Mouse (Mus musculus): ENCODE data around the gene Trio. TPM values are rescaled to one million over a fixed set of nuclear protein-coding genes. Genes with fewer than 3 reads are reported as not detected.

Gene Trio
- polyA plus RNA-seq, 1 experiment from 2014 or later: 45.4 TPM

DNA sequence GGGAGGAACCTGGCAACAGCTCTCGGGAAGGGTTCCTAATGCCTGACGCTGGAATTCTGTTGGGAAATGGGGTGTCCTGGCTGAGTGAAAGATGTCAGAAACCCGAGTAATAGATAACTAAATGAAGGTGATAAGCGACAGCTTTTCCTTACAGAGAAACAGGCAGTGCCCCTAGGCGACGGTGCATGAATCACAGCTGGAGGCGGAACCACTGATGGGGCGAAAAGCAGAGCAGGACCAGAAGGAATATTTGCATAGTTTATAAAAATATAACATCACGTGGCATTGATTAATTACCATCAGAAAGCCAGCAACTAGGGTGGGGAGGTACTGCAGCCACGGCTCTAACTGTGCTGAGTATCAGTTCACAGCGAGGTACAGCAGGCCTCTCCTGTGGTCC lies 233.2 kb downstream of the Trio start:
- Histone ChIP-seq H3K4me1 (ENCODE audit: control insufficient read depth, insufficient read depth, low read length) (peaks cover 18% of the 10 kb centered on the region), H3K9me3 (replicated peaks; ENCODE audit: control insufficient read depth, low read length) (no peaks in the 10 kb centered on the region), H3K36me3 (replicated peaks; ENCODE audit: control insufficient read depth, insufficient read depth, low read depth, low read length) (no peaks in the 10 kb centered on the region), H3K4me3 (ENCODE audit: low read depth, low read length) (no peak overlapping the region), H3K9ac (replicated peaks; ENCODE audit: low read length) (no peak overlapping the region), H3K27me3 (ENCODE audit: control insufficient read depth, insufficient read depth, low read length) (no peaks in the 10 kb centered on the region), H3K27ac (replicated peaks; ENCODE audit: low read depth, low read length) (0 out of 2 replicates have a peak overlapping the region, but pooled peaks have one; percentile 17), H3K4me2 (ENCODE audit: low read depth, low read length) (no peak overlapping the region)
- ATAC-seq (replicated peaks; ENCODE audit: insufficient number of reproducible peaks, low FRiP score, low TSS enrichment, low read depth): no peak
- 54% methylated on average over 11 of the region's 11 CpGs for WGBS
- no peak for DNase-seq (ENCODE audit: low spot score)

DNA sequence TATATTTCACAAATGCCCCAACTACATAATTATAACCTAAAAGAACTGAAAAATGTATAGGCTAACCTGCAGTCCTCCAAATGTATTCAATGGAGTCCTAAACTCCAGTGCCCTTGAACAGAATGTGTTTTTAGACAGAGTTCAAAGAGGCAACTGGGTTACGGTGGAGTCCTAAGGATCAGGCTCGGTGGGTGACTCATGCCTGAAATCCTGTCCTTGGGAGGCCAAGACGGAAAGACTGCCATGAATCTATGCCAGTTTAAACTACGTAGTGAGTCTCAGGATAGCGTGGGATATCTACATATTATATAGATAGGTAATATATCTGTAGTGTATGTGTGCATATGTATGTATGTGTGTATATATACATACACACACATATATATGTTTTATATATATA lies 234.5 kb downstream of the Trio start:
- H3K9ac ChIP-seq (replicated peaks; ENCODE audit: low read length): no peak overlapping the region
- no peak for ATAC-seq (replicated peaks; ENCODE audit: insufficient number of reproducible peaks, low FRiP score, low TSS enrichment, low read depth)
- no peak overlapping the region for H3K4me3 ChIP-seq (ENCODE audit: low read depth, low read length)
- H3K36me3 ChIP-seq (replicated peaks; ENCODE audit: control insufficient read depth, insufficient read depth, low read depth, low read length): no peaks in the 10 kb centered on the region
- WGBS: 90% methylated on average over 5 of the region's 5 CpGs
- no peaks in the 10 kb centered on the region for H3K9me3 ChIP-seq (replicated peaks; ENCODE audit: control insufficient read depth, low read length)
- no peak overlapping the region for H3K4me2 ChIP-seq (ENCODE audit: low read depth, low read length)
- no peaks in the 10 kb centered on the region for H3K27me3 ChIP-seq (ENCODE audit: control insufficient read depth, insufficient read depth, low read length)
- no peak overlapping the region for H3K27ac ChIP-seq (replicated peaks; ENCODE audit: low read depth, low read length)
- no peak for DNase-seq (ENCODE audit: low spot score)
- H3K4me1 ChIP-seq (ENCODE audit: control insufficient read depth, insufficient read depth, low read length): peaks cover 18% of the 10 kb centered on the region

DNA sequence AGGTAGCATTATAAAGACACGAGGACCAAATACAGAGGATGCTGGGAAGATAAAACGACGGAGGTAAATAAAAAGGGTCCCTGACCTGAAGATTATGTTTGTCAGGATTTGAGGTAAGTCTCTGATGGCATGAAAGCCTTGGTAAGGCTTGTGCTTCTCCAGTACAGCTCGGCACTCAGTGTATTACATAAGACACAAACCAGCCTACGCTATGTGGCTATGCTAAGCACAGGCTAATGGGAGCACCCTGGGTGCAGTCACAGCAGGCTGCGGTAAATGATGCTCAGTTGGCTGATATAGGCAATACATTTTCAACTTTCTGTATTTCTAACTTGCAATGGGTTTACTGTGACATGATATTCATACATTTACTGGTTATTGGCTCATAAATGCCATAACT lies 234.9 kb downstream of the Trio start:
- WGBS: 89% methylated on average over 6 of the region's 6 CpGs
- Histone ChIP-seq H3K9ac (replicated peaks; ENCODE audit: low read length) (no peak overlapping the region), H3K36me3 (replicated peaks; ENCODE audit: control insufficient read depth, insufficient read depth, low read depth, low read length) (no peaks in the 10 kb centered on the region), H3K27ac (replicated peaks; ENCODE audit: low read depth, low read length) (no peak overlapping the region), H3K4me1 (ENCODE audit: control insufficient read depth, insufficient read depth, low read length) (peaks cover 18% of the 10 kb centered on the region), H3K4me2 (ENCODE audit: low read depth, low read length) (no peak overlapping the region), H3K27me3 (ENCODE audit: control insufficient read depth, insufficient read depth, low read length) (no peaks in the 10 kb centered on the region), H3K9me3 (replicated peaks; ENCODE audit: control insufficient read depth, low read length) (no peaks in the 10 kb centered on the region), H3K4me3 (ENCODE audit: low read depth, low read length) (no peak overlapping the region)
- ATAC-seq (replicated peaks; ENCODE audit: insufficient number of reproducible peaks, low FRiP score, low TSS enrichment, low read depth) (no peak), DNase-seq (ENCODE audit: low spot score) (no peak)

DNA sequence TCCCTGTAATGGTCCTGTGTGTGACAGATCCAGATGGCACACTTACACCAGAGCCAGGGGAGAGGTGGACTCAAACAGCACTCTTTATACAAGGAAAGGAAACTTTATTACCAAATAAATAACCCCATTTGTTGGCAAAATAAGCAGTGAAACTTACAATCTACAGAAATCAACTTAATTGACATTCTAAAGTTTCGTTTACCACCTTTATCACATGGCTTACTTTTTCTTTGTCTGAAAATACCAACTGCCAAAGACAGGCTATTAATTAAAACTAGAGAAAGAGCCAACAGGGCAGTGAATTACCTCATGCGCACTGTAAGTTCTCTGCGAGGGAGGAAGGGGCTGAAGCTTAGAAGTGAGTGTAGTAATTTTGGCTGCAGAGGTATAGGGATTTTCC lies 236.3 kb downstream of the Trio start:
- no peak for ATAC-seq (replicated peaks; ENCODE audit: insufficient number of reproducible peaks, low FRiP score, low TSS enrichment, low read depth)
- H3K4me3 ChIP-seq (ENCODE audit: low read depth, low read length): no peak overlapping the region
- no peak overlapping the region for H3K4me2 ChIP-seq (ENCODE audit: low read depth, low read length)
- no peaks in the 10 kb centered on the region for H3K9me3 ChIP-seq (replicated peaks; ENCODE audit: control insufficient read depth, low read length)
- peak overlapping the region; percentile 10; the same call in 1 of the 2 replicates for H3K9ac ChIP-seq (replicated peaks; ENCODE audit: low read length)
- no peak for DNase-seq (ENCODE audit: low spot score)
- H3K27ac ChIP-seq (replicated peaks; ENCODE audit: low read depth, low read length): no peak overlapping the region
- WGBS: 50% methylated on average over 3 of the region's 3 CpGs
- no peaks in the 10 kb centered on the region for H3K36me3 ChIP-seq (replicated peaks; ENCODE audit: control insufficient read depth, insufficient read depth, low read depth, low read length)
- H3K4me1 ChIP-seq (ENCODE audit: control insufficient read depth, insufficient read depth, low read length): peaks cover 22% of the 10 kb centered on the region
- H3K27me3 ChIP-seq (ENCODE audit: control insufficient read depth, insufficient read depth, low read length): no peaks in the 10 kb centered on the region

DNA sequence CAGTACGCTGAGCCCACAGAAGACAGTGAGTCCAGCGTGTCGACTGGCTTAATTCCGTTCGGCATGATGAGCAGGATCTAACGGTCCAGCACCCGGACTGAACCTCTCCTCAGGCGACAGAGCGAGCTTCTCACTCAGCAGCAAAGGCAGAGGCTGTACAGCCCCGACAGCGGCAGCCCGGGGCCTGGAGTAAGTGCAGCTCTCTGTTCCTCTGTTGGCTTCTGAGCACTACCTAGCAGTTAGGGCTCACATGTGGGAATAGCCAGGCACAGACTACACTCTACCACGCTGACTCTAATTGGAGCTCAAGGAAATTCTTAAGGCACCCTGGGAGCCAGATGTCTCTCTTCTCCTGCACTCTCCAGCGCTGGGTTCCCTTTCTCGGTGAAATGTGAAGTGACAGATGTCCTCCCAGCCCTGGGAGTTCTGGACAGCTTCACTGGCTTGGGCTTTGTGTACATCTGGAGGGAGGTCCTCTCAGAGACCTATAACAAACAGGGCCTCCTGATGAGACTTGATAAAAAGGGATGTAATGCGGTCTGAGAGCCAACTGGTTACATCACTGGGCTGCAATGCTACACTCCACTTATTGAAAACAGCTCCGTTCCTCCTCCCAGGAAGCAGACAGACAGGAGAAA lies 237.4 kb downstream of the Trio start:
- H3K27me3 ChIP-seq (ENCODE audit: control insufficient read depth, insufficient read depth, low read length): no peaks in the 10 kb centered on the region
- no peaks in the 10 kb centered on the region for H3K36me3 ChIP-seq (replicated peaks; ENCODE audit: control insufficient read depth, insufficient read depth, low read depth, low read length)
- WGBS: 20% methylated on average over 17 of the region's 17 CpGs
- H3K4me2 ChIP-seq (ENCODE audit: low read depth, low read length): peak overlapping the region; percentile 56; the same call in 1 of the 2 replicates
- peak overlapping the region; percentile 31 for H3K4me3 ChIP-seq (ENCODE audit: low read depth, low read length)
- peak; percentile 83 for ATAC-seq (replicated peaks; ENCODE audit: insufficient number of reproducible peaks, low FRiP score, low TSS enrichment, low read depth)
- no peaks in the 10 kb centered on the region for H3K9me3 ChIP-seq (replicated peaks; ENCODE audit: control insufficient read depth, low read length)
- H3K9ac ChIP-seq (replicated peaks; ENCODE audit: low read length): peak overlapping the region; percentile 50
- DNase-seq (ENCODE audit: low spot score): peak; percentile 83
- peaks cover 25% of the 10 kb centered on the region for H3K4me1 ChIP-seq (ENCODE audit: control insufficient read depth, insufficient read depth, low read length)
- peak overlapping the region; percentile 72 for H3K27ac ChIP-seq (replicated peaks; ENCODE audit: low read depth, low read length)

DNA sequence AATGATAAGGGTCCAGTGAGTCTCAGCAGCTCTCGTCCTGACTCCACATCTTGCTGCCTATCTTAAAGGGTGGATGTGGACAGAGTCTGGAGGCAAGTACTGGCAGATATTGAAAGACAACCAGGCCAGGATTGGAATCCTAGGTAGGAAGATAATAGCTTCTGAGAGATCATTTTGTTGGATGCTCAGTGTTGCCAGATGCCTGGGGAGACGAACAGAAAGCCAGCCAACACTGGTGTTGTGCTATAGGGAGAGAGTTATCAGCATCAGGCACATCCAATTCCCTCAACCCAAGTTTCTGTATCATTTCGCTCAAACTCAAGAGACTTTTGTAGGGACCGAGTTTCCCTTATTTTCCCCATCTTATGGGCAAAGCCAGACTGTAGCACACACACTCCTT lies 238.5 kb downstream of the Trio start:
- no peak for DNase-seq (ENCODE audit: low spot score)
- no peaks in the 10 kb centered on the region for H3K9me3 ChIP-seq (replicated peaks; ENCODE audit: control insufficient read depth, low read length)
- H3K27ac ChIP-seq (replicated peaks; ENCODE audit: low read depth, low read length): no peak overlapping the region; the same call in 1 of the 2 replicates
- peak overlapping the region; percentile 50 for H3K9ac ChIP-seq (replicated peaks; ENCODE audit: low read length)
- H3K4me1 ChIP-seq (ENCODE audit: control insufficient read depth, insufficient read depth, low read length): peaks cover 27% of the 10 kb centered on the region
- no peak for ATAC-seq (replicated peaks; ENCODE audit: insufficient number of reproducible peaks, low FRiP score, low TSS enrichment, low read depth)
- H3K36me3 ChIP-seq (replicated peaks; ENCODE audit: control insufficient read depth, insufficient read depth, low read depth, low read length): no peaks in the 10 kb centered on the region
- 75% methylated on average over 4 of the region's 4 CpGs for whole genome bisulfite sequencing
- peak overlapping the region; percentile 31 for H3K4me3 ChIP-seq (ENCODE audit: low read depth, low read length)
- H3K4me2 ChIP-seq (ENCODE audit: low read depth, low read length): peak overlapping the region; percentile 56
- no peaks in the 10 kb centered on the region for H3K27me3 ChIP-seq (ENCODE audit: control insufficient read depth, insufficient read depth, low read length)

DNA sequence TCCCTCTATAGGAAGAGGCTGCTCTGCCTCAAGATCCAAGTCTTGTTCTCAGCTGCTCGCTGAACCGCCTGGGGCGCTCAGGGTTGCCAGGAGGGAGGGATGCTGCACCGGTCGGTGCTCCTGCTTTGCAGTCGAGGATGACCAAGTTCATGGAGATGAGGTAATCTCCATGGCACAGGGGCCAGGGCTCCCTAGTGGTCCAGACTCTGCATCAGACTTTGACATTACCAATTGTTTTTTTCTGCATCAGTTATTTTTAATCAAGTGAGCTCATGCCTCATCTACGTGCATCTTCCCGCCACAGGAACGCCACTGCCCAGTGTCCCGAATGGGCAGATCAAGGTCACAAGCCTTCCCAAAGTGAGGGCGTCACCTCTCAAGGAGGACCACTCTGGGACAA lies 239.2 kb downstream of the Trio start:
- Histone ChIP-seq H3K9ac (replicated peaks; ENCODE audit: low read length) (peak overlapping the region; percentile 50), H3K4me2 (ENCODE audit: low read depth, low read length) (peak overlapping the region; percentile 56), H3K4me3 (ENCODE audit: low read depth, low read length) (peak overlapping the region; percentile 31), H3K27ac (replicated peaks; ENCODE audit: low read depth, low read length) (0 out of 2 replicates have a peak overlapping the region, but pooled peaks have one; percentile 41), H3K27me3 (ENCODE audit: control insufficient read depth, insufficient read depth, low read length) (no peaks in the 10 kb centered on the region), H3K4me1 (ENCODE audit: control insufficient read depth, insufficient read depth, low read length) (peaks cover 28% of the 10 kb centered on the region), H3K9me3 (replicated peaks; ENCODE audit: control insufficient read depth, low read length) (no peaks in the 10 kb centered on the region), H3K36me3 (replicated peaks; ENCODE audit: control insufficient read depth, insufficient read depth, low read depth, low read length) (no peaks in the 10 kb centered on the region)
- ATAC-seq (replicated peaks; ENCODE audit: insufficient number of reproducible peaks, low FRiP score, low TSS enrichment, low read depth) (no peak), DNase-seq (ENCODE audit: low spot score) (no peak)
- WGBS: 51% methylated on average over 11 of the region's 11 CpGs

DNA sequence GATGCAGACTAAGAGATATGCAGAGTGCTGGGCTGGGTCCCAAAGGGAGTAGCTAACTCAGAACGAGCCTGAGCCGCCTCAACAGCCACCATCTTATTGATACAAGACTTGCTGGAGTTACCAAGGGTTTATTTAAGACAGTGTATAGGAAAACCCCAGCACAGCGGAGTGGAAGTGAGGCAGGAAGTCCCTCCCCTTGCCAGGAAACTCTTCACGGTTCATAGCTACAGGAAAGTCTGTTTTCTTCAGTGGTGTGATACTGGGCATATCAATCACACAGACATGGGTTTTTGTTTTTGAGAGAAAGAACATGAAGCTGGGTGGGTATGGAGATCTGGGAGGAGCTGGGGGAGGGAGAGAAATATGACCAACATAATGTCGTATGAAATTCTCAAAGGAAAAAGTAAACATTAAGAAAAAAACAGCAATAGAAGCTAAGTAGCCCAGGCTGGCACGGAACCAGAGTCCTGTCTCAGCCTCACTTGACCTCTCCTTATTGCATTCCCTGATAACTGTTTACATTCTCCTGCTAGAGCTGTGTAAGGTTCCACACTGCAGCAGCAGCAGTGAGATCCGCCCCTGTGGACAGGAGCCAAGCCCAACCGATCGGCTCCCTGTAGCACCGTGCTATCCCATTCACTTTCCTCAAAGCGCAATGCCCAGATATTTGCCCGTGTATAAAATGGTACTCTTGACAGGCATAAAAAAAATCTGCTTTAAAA lies 240.2 kb downstream of the Trio start:
- peak overlapping the region; percentile 83 for H3K27ac ChIP-seq (replicated peaks; ENCODE audit: low read depth, low read length)
- H3K27me3 ChIP-seq (ENCODE audit: control insufficient read depth, insufficient read depth, low read length): no peaks in the 10 kb centered on the region
- 40% methylated on average over 12 of the region's 12 CpGs for WGBS
- DNase-seq (ENCODE audit: low spot score): no peak
- H3K4me1 ChIP-seq (ENCODE audit: control insufficient read depth, insufficient read depth, low read length): peaks cover 32% of the 10 kb centered on the region
- H3K36me3 ChIP-seq (replicated peaks; ENCODE audit: control insufficient read depth, insufficient read depth, low read depth, low read length): no peaks in the 10 kb centered on the region
- peak overlapping the region; percentile 26 for H3K4me2 ChIP-seq (ENCODE audit: low read depth, low read length)
- peak overlapping the region; percentile 3; the same call in 1 of the 2 replicates for H3K4me3 ChIP-seq (ENCODE audit: low read depth, low read length)
- no peak for ATAC-seq (replicated peaks; ENCODE audit: insufficient number of reproducible peaks, low FRiP score, low TSS enrichment, low read depth)
- peak overlapping the region; percentile 10; the same call in 1 of the 2 replicates for H3K9ac ChIP-seq (replicated peaks; ENCODE audit: low read length)
- H3K9me3 ChIP-seq (replicated peaks; ENCODE audit: control insufficient read depth, low read length): no peaks in the 10 kb centered on the region
